In genomic region chr12:84884423-84885076, GRCm38 (mm10) we compare ENCODE assay signal across 18 mouse cellular contexts. TPM values are rescaled to one million over a fixed set of nuclear protein-coding genes. Genes with fewer than 3 reads are reported as not detected.
DNase-seq lines count a peak whose midpoint lies in the region; ATAC-seq and TF ChIP-seq lines count a peak whose summit lies in the region.
"Had no signal": no experiment of that assay in that cellular context is flagged by ENCODE, and none has a peak within 500 bp of the region (broad histone marks: within the 10 kb centered on the region; RNA-seq: fewer than 3 reads in every experiment).

No protein-coding gene starts in this region.

- no peak for ATAC-seq in heart, embryonic 11.5 days (replicated peaks; ENCODE audit: insufficient number of reproducible peaks, low FRiP score, low TSS enrichment)
- ATAC-seq in midbrain, embryonic 11.5 days (ENCODE audit: low FRiP score), result no peak
- no peak for ATAC-seq in midbrain, embryonic 15.5 days (replicated peaks)
- ATAC-seq in intestine, postnatal 0 days, result peak; percentile 6; the same call in 1 of the 2 replicates
- ATAC-seq: forebrain, postnatal 0 days had no signal

- H3K4me2 ChIP-seq in heart, embryonic 11.5 days, result no peak overlapping the region
- H3K4me2 ChIP-seq in midbrain, embryonic 11.5 days, result no peak overlapping the region
- no peak overlapping the region for H3K4me2 ChIP-seq in midbrain, embryonic 15.5 days
- H3K4me2 ChIP-seq in intestine, postnatal 0 days (replicated peaks; ENCODE audit: low read depth), result no peak overlapping the region
- H3K4me2 ChIP-seq: liver, embryonic 13.5 days had no signal

- H3K9me3 ChIP-seq in heart, embryonic 11.5 days (replicated peaks; ENCODE audit: control insufficient read depth, low read length), result 0 out of 2 replicates have a peak, but pooled peaks cover 2% of the 10 kb centered on the region
- no peaks in the 10 kb centered on the region for H3K9me3 ChIP-seq in midbrain, embryonic 11.5 days (ENCODE audit: control insufficient read depth, low read length)
- no peaks in the 10 kb centered on the region for H3K9me3 ChIP-seq in midbrain, embryonic 15.5 days
- H3K9me3 ChIP-seq in intestine, postnatal 0 days (ENCODE audit: control insufficient read depth), result no peaks in the 10 kb centered on the region
- H3K9me3 ChIP-seq: embryonic facial prominence, embryonic 10.5 days; hindbrain, embryonic 10.5 days; limb, embryonic 10.5 days; liver, embryonic 13.5 days; midbrain, embryonic 10.5 days had no signal

- no peaks in the 10 kb centered on the region for H3K4me1 ChIP-seq in heart, embryonic 11.5 days (ENCODE audit: control insufficient read depth, insufficient read depth, low read length)
- no peaks in the 10 kb centered on the region for H3K4me1 ChIP-seq in midbrain, embryonic 11.5 days (ENCODE audit: control insufficient read depth, insufficient read depth, low read length)
- H3K4me1 ChIP-seq in midbrain, embryonic 15.5 days, result no peaks in the 10 kb centered on the region
- no peaks in the 10 kb centered on the region for H3K4me1 ChIP-seq in intestine, postnatal 0 days (replicated peaks; ENCODE audit: control insufficient read depth, insufficient read depth, low read length)
- H3K4me1 ChIP-seq: hindbrain, embryonic 10.5 days; limb, embryonic 10.5 days; liver, embryonic 13.5 days; midbrain, embryonic 10.5 days had no signal

- peaks cover 4% of the 10 kb centered on the region; the same call in 1 of the 2 replicates for H3K27me3 ChIP-seq in heart, embryonic 11.5 days (ENCODE audit: control insufficient read depth, insufficient read depth, low read length)
- no peaks in the 10 kb centered on the region for H3K27me3 ChIP-seq in midbrain, embryonic 11.5 days (ENCODE audit: control insufficient read depth, insufficient read depth, low read length)
- H3K27me3 ChIP-seq in midbrain, embryonic 15.5 days (replicated peaks), result no peaks in the 10 kb centered on the region
- H3K27me3 ChIP-seq in intestine, postnatal 0 days (replicated peaks; ENCODE audit: control insufficient read depth, insufficient read depth, low read length), result peaks cover 10% of the 10 kb centered on the region; the same call in 1 of the 2 replicates

- WGBS in heart, embryonic 11.5 days (ENCODE audit: insufficient replicate concordance), result 73% methylated on average over 7 of the region's 7 CpGs
- 88% methylated on average over 7 of the region's 7 CpGs for WGBS in midbrain, embryonic 11.5 days
- WGBS in midbrain, embryonic 15.5 days, result 81% methylated on average over 7 of the region's 7 CpGs
- WGBS in intestine, postnatal 0 days, result 70% methylated on average over 7 of the region's 7 CpGs

- no peak overlapping the region for H3K4me3 ChIP-seq in heart, embryonic 11.5 days (ENCODE audit: low read depth, low read length)
- H3K4me3 ChIP-seq in midbrain, embryonic 11.5 days (ENCODE audit: low read depth, low read length), result no peak overlapping the region
- H3K4me3 ChIP-seq in midbrain, embryonic 15.5 days, result no peak overlapping the region
- no peak overlapping the region for H3K4me3 ChIP-seq in intestine, postnatal 0 days (ENCODE audit: low read depth, low read length)
- H3K4me3 ChIP-seq: embryonic facial prominence, embryonic 10.5 days; hindbrain, embryonic 10.5 days; limb, embryonic 10.5 days; liver, embryonic 13.5 days; midbrain, embryonic 10.5 days had no signal

- DNase-seq in heart, postnatal 10 days, result peak; percentile 43 to 48
- peak; percentile 87 for DNase-seq in midbrain, embryonic 11.5 days (ENCODE audit: low spot score, missing footprints)
- DNase-seq in frontal cortex, postnatal 25 days (ENCODE audit: low spot score in 2 of 2), result no peak
- no peak for DNase-seq in right cerebral cortex, postnatal 4 days
- no peak for DNase-seq in cerebellum, adult 18-20 months
- DNase-seq: cerebellum, postnatal 25 days; forebrain, postnatal 0 days; kidney, adult 11 months; kidney, postnatal 36 days; layer of hippocampus, postnatal 36 days; liver, embryonic 13.5 days had no signal

- no peak overlapping the region for H3K9ac ChIP-seq in heart, embryonic 11.5 days (ENCODE audit: low read depth, low read length)
- no peak overlapping the region for H3K9ac ChIP-seq in midbrain, embryonic 11.5 days (ENCODE audit: low read length)
- no peak overlapping the region for H3K9ac ChIP-seq in midbrain, embryonic 15.5 days
- H3K9ac ChIP-seq in intestine, postnatal 0 days (ENCODE audit: low read depth, low read length), result no peak overlapping the region
- H3K9ac ChIP-seq: forebrain, postnatal 0 days; liver, embryonic 13.5 days had no signal

- H3K27ac ChIP-seq in heart, embryonic 11.5 days (ENCODE audit: low read depth, low read length), result no peak overlapping the region
- H3K27ac ChIP-seq in midbrain, embryonic 11.5 days (ENCODE audit: low read depth, low read length), result no peak overlapping the region
- no peak overlapping the region for H3K27ac ChIP-seq in midbrain, embryonic 15.5 days
- H3K27ac ChIP-seq in intestine, postnatal 0 days (ENCODE audit: low read depth, low read length), result no peak overlapping the region
- H3K27ac ChIP-seq: embryonic facial prominence, embryonic 10.5 days; hindbrain, embryonic 10.5 days; limb, embryonic 10.5 days; liver, embryonic 13.5 days; midbrain, embryonic 10.5 days had no signal

- no peaks in the 10 kb centered on the region for H3K36me3 ChIP-seq in heart, embryonic 11.5 days (ENCODE audit: control insufficient read depth, insufficient read depth, low read length)
- H3K36me3 ChIP-seq in midbrain, embryonic 11.5 days (ENCODE audit: control insufficient read depth, insufficient read depth, low read length), result no peaks in the 10 kb centered on the region
- no peaks in the 10 kb centered on the region for H3K36me3 ChIP-seq in midbrain, embryonic 15.5 days (replicated peaks)
- H3K36me3 ChIP-seq in intestine, postnatal 0 days (ENCODE audit: control insufficient read depth, insufficient read depth), result no peaks in the 10 kb centered on the region
- H3K36me3 ChIP-seq: embryonic facial prominence, embryonic 10.5 days; hindbrain, embryonic 10.5 days; limb, embryonic 10.5 days; liver, embryonic 13.5 days; midbrain, embryonic 10.5 days had no signal

- no peak for TF ChIP-seq CTCF in intestine, postnatal 0 days (IDR thresholded peaks at IDR 0.05; ENCODE audit: low read depth)

- intact Hi-C loops in heart, postnatal 10 days (cut with DNase I), result no loop called here

RNA-seq across cellular contexts. Expression of gene Ltbp2, which starts 8.2 kb away (rescaled TPM):
- total RNA-seq in heart, postnatal 10 days (2021), result 1 to 10 TPM; 5.6 to 6.1 TPM
- polyA plus RNA-seq in heart, embryonic 11.5 days (2014; fragmentation: Nextera tagmentation; extraction: Ambion mirVana), result 0.21 and 0.37 TPM in 2 replicates
- 0.05 TPM in 1 of 2 replicates, not detected in the other for polyA plus RNA-seq in midbrain, embryonic 11.5 days (2014; fragmentation: Nextera tagmentation; extraction: Ambion mirVana)
- 0.25 and 0.32 TPM in 2 replicates for polyA plus RNA-seq in midbrain, embryonic 15.5 days (2015; fragmentation: Nextera tagmentation; extraction: Ambion mirVana)
- polyA plus RNA-seq in intestine, postnatal 0 days (2015; fragmentation: Nextera tagmentation; extraction: Ambion mirVana), result 0.87 and 1.0 TPM in 2 replicates

Comparison
In these comparisons a context has a peak if more than half of its experiments do, and no peak if none do; other contexts are left out.
1. DNase-seq: peak in heart, postnatal 10 days (2 of 2) and midbrain, embryonic 11.5 days (single experiment); none in frontal cortex, postnatal 25 days (0 of 2), right cerebral cortex, postnatal 4 days (single experiment) and cerebellum, adult 18-20 months (0 of 2).